Mouse (Mus musculus): ENCODE results near the gene Unc5cl.

Gene Unc5cl

DNA sequence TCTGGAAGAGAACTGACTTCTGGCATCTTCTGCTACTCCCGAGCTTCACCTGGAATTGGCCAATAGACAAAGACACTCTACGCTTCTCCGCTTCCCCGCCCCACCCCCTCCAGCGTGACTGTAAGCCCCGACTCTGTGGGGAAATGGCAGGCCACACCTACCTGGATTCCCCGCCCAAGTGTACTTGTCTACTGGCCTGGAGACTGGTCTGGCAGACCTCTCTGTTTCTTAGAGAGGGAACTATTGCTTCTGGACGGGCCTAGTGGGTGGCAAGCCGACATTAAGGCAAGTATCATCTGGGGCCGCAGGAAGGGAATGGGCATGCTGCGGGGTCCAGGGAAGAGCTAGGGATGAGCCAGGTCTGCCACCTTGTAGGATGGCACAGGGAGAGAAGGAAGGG, at the start of gene Unc5cl:
Gene Unc5cl (plus strand): TSS at position 214 of the 400 bp plus-strand sequence.
- no peak for DNase-seq (ENCODE audit: low spot score in 2 of 2)

DNA sequence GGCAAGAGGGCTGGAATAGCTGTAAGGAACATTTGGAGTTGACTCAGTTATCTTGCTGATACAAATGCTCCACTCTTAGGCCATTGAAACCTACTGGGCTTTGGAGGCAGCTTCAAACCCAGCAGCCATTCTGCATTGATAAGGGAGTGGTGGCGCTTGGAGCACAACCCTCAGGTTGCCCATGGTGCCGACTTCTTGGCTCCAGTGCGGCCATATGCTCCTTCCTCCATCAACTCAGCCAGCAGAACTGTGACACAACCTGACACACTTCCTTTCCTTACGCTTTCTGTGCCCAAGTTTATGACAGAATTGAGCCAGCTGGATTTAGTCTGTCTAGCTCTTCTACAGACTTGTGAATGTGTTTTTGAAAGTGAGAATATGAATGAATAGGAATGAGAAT, 47.5 kb upstream of the Unc5cl start:
- DNase-seq (ENCODE audit: low spot score in 2 of 2) = no peak

GRCm38 (mm10) chr17:48407910-48408525, 46.7 kb upstream of the Unc5cl start:
- no peak for DNase-seq (ENCODE audit: low spot score in 2 of 2)

- peak; percentile 71 to 72 for DNase-seq (ENCODE audit: low spot score in 2 of 2)
Measured at GRCm38 (mm10) chr17:48408526-48409291, 46.0 kb upstream of the Unc5cl start.

- peak; percentile 99 to 100 for DNase-seq (ENCODE audit: low spot score in 2 of 2)
Measured at GRCm38 (mm10) chr17:48409380-48410298, 45.1 kb upstream of the Unc5cl start, which contains the start of the genes Nfya and Oard1. Gene Nfya, minus strand, starts transcription at chr17:48409906. Gene Oard1, plus strand, starts transcription at chr17:48410014.

DNA sequence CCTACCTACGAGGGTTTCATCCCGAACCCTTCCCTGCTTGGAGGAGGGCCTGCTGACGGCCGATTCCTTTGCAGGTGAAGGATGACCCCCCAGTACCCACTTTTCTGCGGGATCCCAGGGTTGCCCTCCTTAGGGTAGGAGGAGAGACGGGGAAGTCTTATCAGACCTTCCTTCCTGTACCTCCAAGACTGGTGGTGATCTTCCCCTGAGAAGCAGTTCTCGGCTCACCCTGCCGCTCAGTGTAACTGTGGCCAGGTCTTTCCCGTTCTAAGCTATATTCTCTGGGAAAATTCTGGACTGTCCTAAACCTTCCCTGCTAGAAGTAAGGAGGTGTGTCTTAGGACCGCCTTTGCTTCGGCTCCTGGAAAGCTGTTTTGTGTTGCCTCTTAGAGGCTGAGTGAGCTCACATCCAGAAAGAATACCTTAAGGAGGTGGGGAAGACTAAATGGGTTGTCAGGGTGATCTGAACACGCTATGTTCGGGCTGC, 44.4 kb upstream of the Unc5cl start:
- DNase-seq (ENCODE audit: low spot score in 2 of 2) = no peak

- DNase-seq (ENCODE audit: low spot score in 2 of 2) = no peak
Measured at GRCm38 (mm10) chr17:48411241-48411640, 43.5 kb upstream of the Unc5cl start.

GRCm38 (mm10) chr17:48416011-48416410, 38.7 kb upstream of the Unc5cl start:
- DNase-seq (ENCODE audit: low spot score in 2 of 2) = peak in 1 of 2 experiments; percentile 42

DNA sequence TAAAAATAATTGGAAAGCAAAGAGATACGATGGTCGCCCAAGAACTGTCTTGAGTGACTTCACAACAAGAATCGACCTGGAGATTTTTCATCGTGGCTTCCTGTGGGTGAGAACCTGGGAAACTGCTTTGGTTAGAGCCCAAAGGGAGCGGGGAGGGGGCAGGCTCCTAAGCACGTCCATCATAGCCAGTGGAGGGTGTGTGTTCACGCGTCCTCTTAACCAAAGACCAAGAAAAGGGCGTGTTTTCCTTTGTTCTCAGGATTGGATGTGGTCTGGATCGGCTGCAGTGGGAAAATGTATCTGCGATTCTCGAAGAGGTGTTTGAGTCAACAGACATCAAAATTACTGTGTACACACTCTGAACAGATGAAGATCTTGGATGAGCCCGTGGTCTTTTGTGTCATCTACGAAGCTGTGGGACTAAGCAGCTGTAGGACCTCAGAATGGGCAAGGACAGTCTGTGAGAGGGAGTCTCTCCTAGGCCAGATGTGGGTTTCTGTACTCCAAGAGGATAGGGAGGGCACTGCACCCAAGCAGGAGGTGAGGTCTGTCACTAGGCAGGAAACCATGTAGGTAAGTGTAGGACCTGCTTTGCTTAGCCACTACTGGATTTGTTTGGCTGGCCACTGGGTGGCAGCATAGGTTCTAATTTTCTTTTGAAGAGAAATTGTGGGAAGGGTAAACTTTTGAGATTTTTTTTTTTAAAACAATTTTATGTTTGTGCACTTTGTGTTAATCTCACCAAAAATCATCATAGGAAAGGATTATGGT, 38.1 kb upstream of the Unc5cl start:
- peak; percentile 25 to 39 for DNase-seq (ENCODE audit: low spot score in 2 of 2)

GRCm38 (mm10) chr17:48417521-48417920, 37.2 kb upstream of the Unc5cl start:
- DNase-seq (ENCODE audit: low spot score in 2 of 2) = no peak

- no peak for DNase-seq (ENCODE audit: low spot score in 2 of 2)
Measured at GRCm38 (mm10) chr17:48418174-48418573, 36.5 kb upstream of the Unc5cl start.

DNA sequence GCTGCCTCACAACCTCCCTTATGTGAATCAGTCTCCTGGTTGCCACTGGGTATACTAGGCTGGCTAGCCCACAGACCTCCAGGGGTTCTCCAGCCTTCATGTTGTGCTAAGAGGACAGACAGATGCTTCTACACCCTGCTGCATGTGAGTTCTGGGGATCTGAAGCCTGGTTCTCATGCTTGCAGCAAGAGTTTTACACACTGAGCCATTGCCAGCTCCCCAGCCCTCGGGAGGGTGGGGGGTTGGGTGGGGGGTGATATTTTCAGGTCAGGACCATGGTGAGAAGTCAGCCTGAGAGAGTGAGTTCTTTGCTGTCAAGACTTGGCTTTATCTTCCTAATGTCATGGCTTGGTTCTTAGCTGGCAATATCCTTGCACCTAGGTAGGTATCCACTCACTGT, 35.9 kb upstream of the Unc5cl start:
- no peak for DNase-seq (ENCODE audit: low spot score in 2 of 2)

DNA sequence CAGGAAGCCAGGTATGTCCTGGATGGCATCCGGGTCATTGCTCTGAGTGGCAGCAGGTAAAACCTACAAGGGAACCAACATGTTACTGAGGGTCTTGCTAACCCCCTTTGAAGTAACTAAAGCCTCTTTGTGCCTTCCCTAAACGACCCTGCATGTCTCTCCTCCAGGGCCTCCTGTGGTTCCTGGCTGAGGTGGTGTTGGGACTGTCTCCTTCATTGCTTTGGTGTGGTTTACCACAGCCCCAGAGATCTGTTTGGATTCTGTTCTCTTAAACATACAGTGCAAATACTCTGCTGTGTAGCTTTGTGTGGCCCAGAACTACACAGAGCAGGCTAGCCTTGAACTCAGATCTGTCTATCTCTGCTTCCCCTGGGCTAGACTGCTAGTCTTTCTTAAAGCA, 35.1 kb upstream of the Unc5cl start:
- DNase-seq (ENCODE audit: low spot score in 2 of 2) = no peak

DNA sequence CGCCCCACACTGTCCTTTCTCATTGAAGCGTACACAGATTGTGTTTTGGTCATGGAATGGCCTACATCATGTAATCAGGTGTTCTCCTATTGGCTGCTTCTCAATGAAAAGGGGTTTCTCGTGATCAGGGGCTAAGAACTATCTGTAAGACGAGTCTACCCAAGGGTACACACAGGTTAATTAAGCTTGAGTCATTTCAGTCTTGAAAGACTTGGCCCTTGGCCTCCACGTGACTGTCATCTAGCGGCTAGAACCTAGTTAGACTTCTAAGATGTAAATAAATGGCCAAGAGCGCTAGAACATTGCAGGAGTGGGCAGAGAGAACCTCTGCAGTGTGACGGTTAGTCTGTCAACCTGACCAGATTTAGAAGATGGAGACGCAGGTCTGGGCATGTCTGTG, 30.5 kb upstream of the Unc5cl start:
- DNase-seq (ENCODE audit: low spot score in 2 of 2) = no peak

GRCm38 (mm10) chr17:48425823-48426612, 28.7 kb upstream of the Unc5cl start:
- peak in 1 of 2 experiments; percentile 59 for DNase-seq (ENCODE audit: low spot score in 2 of 2)

- peak; percentile 34 to 50 for DNase-seq (ENCODE audit: low spot score in 2 of 2)
Measured at GRCm38 (mm10) chr17:48426991-48427750, 27.5 kb upstream of the Unc5cl start.

DNA sequence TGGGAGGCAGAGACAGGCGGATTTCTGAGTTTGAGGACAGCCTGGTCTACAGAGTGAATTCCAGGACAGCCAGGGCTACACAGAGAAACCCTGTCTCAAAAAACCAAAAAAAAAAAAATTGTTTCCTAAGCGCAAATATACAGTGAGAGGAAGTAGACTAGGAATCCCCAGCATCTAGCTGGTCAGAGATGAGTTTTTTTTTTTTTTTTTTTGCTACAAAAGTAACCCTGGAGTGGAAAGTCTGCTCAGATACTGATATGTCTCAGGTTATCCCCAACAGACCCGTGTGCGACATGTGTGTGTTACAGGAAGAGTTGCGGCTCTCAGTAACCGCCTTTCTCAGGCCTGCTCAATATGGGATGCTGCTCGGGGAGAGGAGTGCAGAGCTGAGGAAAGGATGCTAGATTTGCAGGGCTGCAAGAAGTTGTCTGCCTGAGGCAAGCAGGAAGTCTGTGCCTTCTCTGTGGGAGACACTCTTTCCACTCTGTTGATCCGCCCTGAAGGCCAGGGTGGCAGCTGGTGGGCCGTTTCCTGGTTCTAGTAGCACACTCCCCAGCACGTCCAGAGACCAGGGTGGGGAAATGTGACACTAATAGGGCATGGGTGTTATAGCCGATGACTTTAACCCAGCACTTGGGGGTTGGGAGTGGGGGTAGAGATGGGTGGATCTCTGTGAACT, 26.7 kb upstream of the Unc5cl start:
- no peak for DNase-seq (ENCODE audit: low spot score in 2 of 2)

DNA sequence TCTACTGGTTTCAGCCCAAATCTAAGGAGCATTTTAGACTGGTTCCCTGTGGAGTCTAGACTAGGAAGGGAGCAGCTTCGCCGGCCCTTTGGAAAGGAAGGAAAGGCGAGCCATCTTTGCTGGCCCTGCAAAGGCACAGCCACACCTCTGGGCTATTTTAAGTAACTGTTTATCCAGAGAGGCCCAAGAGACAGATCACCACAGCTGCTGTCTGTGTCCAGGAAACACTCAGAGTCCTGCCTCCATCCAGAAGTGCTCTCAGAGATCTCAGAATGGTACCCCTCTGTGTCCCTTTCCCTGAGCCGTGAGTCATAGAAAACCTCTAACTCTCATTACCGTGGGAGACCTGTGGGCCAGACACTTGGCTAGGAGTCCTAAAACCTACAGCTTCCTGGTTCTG, 24.3 kb upstream of the Unc5cl start:
- DNase-seq (ENCODE audit: low spot score in 2 of 2) = peak; percentile 59 to 68

GRCm38 (mm10) chr17:48431054-48431453, 23.6 kb upstream of the Unc5cl start:
- no peak for DNase-seq (ENCODE audit: low spot score in 2 of 2)

All from heart, adult 9 months (tissue).